Mouse (Mus musculus) brain, adult 2 months (tissue): ENCODE data around the gene Dnah1.

ENCODE experiments used
- DNase-seq: peaks from one replicate; pipeline ENCODE4 v3.0.0; 2011; ENCODE audit warnings: low read depth, low spot score

Gene Dnah1

GRCm38 (mm10) chr14:31317754-31318153 lies 5.9 kb downstream of the Dnah1 start:
- no peak for DNase-seq

- DNase-seq = no peak
Observed at GRCm38 (mm10) chr14:31316613-31317012, 7.1 kb downstream of the Dnah1 start.

- no peak for DNase-seq
Observed at GRCm38 (mm10) chr14:31313192-31313591, 10.5 kb downstream of the Dnah1 start.

DNA sequence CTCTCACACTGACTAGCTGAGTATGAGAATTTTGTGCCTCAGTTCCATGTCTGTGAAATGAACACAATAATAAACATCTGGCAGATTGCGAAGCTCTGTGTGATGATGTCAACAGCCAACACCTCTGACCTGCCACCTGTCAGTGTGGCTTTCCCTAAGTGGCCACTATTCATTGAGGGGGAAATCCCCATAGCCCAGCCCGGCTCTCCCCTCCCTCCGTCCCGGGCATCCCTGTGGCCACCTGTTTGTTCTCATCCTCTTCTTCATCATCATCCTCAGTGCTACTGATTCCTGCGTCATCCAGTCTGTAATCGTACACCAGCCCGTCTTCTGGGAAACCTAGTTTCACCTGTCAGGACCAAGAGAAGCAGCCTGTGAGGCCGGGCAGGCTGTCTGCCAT lies 38.0 kb downstream of the Dnah1 start:
- no peak for DNase-seq

GRCm38 (mm10) chr14:31272164-31272563 lies 51.5 kb downstream of the Dnah1 start:
- DNase-seq = peak; percentile 85

DNA sequence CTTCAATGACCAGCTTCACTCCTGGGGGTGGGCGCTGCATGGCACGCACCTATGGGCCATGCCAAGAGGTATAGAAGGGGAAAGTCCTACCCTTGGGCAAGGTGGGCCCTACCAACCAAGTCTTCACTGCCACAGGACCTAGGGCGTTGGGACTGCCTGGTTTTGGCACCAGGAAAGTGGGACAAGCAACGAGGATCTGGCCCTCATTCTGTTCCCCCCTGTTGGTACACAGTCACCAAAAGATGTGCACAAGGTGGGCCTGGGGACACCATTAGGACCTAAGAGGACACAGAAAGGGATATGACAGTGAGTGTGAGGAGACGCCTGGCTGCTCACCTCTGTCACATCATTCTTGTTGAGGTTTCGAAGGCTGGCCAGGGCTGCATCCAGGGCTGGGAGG lies 52.6 kb downstream of the Dnah1 start:
- DNase-seq = no peak

GRCm38 (mm10) chr14:31269456-31270100 lies 54.1 kb downstream of the Dnah1 start:
- DNase-seq = peak; percentile 54

- DNase-seq = peak; percentile 93
Observed at GRCm38 (mm10) chr14:31268301-31269001, 55.2 kb downstream of the Dnah1 start.

DNA sequence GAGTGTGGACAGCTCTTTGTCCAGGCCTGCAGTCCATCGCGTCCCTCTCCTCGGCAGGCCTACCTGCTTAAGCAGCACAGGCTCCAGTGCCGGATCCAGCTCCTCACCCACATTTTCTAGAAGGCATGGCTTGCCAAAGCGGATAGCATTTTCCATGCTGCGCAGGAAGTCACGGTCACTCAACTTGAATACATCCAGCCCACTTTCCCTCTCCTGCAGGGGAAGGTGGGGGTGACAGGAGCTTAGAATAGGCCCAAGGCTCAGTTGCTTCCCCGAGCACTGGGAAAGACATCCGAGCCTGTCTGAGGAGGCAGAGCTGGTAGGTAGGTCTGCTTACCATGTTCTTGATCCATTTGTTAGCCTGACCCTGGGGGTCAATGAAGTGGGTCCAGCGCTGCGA lies 56.0 kb downstream of the Dnah1 start:
- peak; percentile 69 for DNase-seq

- DNase-seq = no peak
Observed at GRCm38 (mm10) chr14:31260932-31261331, 62.8 kb downstream of the Dnah1 start.

DNA sequence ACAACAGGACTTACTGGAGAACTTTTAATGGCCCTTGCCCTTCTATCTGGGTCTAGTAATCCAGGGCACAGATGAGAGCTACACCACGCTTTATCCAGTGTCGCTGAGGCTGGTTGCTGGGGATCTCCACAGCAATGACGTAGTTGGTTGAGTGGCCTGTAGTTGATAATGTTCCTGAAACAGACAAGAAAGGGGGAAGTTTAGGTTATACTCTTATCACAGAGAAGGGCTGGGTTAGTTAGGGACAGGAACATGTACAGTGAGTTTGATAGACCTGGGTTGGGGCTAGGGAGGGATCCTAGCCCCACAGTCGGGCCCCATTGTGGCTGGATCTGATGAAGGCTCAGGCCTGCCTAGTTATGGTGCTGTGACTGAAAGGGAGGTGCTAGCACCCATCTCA lies 63.3 kb downstream of the Dnah1 start:
- no peak for DNase-seq

GRCm38 (mm10) chr14:31258476-31259050 lies 65.1 kb downstream of the Dnah1 start:
- no peak for DNase-seq

- no peak for DNase-seq
Observed at GRCm38 (mm10) chr14:31252091-31252490, 71.6 kb downstream of the Dnah1 start.

GRCm38 (mm10) chr14:31251626-31252025 lies 72.1 kb downstream of the Dnah1 start:
- no peak for DNase-seq

DNA sequence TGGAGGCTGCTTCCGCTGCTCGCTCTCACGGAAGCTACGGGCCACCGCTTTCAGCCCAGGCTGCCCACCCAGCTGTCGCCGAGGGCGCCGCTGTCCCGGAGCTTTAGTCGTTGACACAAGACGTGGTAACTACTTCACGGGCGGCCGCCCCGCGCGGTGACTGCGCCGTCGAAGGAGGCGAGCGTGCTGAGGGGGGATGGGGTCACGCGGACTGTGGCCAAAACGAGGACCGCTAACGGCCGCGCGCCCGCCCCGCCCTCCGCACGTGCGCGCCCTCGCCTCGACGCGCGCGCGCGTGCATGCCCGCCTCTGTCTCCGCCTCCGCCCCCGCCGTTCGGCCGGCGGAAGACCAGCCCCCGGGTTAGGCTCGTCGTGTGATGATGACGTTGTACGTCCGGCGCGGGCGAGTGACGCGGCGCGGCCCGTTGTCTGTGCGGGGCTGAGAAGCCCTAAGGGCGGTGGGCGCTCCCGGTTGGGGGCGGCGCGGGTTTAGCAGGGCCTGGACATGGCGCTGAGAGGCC lies 72.6 kb downstream of the Dnah1 start, which contains the start of the genes Phf7 and Bap1:
Gene Phf7 (minus strand): TSS at position 234 of the 521 bp plus-strand sequence.
Gene Bap1 (plus strand): TSS at position 367 of the 521 bp plus-strand sequence.
- DNase-seq = peak; percentile 97

DNA sequence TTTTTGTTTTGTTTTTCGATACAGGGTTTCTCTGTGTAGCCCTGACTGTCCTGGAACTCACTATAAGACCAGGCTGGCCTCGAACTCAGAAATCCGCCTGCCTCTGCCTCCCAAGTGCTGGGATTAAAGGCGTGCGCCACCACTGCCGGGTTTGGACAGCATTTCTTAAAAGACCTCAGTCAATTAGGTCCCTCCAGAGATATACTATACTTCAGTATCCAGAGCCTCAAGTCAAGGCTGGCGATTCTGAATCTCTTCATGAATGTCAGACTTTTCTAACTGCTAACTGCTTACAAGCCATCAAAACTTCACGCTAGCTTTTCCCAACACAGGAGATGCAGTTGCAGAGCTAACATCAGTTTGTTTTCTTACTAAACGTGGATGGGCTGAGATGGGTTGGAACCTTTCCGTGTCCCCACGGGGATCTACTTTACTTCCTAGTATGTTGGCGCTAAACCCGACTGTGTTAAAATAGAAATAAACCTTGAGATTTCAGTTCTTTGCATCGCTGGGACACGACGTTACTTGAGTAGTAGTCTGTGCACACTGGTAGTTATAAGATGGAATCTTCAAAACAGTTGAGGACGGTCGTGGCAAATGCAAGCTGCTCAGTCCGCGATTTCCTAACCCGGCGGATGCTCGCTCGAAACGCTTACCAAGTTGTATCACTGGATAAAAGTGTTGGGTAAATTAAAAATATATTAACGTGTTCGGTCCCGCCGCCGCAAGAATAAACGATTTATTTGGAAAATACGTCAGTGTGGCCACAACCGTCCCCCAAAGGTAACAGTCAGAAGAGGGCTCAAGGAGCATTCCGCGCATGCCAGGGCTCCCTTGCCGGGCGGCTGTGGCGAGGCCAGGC lies 73.2 kb downstream of the Dnah1 start:
- no peak for DNase-seq

DNA sequence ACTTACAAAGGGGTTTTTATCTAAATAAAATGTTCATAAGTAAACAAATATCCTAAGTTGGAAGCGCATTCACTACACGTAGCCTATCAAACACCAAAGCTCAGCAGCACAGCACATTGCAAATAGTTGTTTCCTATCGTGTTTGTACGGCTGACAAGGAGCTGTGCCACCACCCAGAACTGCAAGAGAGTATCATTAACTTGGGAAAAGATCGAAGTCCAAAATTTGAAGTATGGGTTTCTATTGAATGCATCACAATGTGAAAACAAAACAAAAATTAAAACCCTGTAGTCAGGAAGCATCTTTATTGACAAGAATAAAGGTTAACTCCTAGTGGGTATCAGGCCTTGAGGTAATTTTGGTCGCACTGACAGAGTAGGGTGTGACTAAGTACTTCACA lies 75.3 kb downstream of the Dnah1 start:
- DNase-seq = no peak

GRCm38 (mm10) chr14:31245946-31246345 lies 77.8 kb downstream of the Dnah1 start:
- no peak for DNase-seq

DNA sequence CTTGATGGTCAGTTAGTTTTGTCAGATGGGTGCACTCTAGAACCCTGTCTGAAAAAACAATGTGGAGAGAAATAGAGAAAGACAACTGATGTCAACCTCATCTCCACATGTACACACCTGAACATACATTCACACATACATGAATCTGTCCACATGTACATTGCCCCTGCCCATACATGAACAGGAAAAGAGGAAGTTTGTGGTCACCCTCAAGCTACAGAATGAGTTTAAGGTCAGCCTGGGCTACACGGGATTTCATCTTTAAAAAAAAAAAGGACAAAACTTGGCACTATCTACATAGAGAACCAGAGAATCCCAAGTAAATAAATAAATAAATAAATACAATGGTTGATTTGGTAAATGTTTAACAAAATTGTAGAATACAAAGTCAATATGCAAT lies 78.9 kb downstream of the Dnah1 start:
- no peak for DNase-seq

DNA sequence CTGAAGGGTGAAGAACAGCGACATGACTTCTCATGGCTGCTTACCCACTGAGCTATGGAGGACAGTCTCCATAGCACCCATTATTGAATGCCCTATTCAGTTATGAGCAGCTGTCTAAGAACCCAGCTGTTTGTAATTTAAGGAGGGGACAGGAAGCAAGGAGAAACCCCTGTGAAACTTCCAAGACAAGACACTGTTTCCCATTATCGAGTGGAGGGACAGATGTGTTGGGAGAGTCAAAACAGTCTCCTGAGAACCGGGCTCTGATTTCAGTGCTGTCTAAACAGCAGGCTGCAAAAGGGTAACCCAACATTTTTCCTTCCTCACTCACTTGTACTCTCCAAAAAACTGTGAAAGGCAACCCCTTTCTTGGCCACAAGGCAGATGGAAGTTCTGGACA lies 83.2 kb downstream of the Dnah1 start:
- no peak for DNase-seq

GRCm38 (mm10) chr14:31237101-31237882 lies 86.4 kb downstream of the Dnah1 start:
- peak; percentile 17 for DNase-seq
